Mouse (Mus musculus): Measurements from ENCODE around the gene Paxbp1.

DNA sequence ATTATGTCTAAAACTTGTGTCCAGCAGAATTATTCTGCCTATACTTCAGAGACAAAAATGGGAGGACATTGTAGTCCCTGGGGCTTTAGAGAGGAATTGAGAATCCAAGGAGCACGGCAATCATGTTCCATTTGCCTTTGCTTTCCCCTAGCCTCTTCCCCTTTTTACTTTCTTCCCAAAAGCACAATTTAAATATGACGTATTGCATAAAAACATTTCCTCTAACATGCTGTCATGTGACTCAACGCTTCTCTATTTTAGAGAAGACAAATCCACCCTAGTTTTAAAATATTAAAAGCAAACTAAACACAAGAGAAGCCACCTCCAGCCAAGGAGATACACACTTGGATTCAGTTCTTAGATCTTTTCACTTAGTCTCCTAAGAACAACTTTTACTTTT, 32.5 kb downstream of the Paxbp1 start:
- TF ChIP-seq CTCF (IDR thresholded peaks at IDR 0.05; ENCODE audit: borderline replicate concordance, insufficient read depth, low read depth, low read length) (no peak), POLR2A (IDR thresholded peaks at IDR 0.05; ENCODE audit: borderline replicate concordance, insufficient read depth, low read length) (no peak)

Measured in cerebellum, adult 2 months (tissue).